Mouse (Mus musculus) liver, postnatal 0 days (tissue): ENCODE data around the gene Vps35l. TPM values are rescaled to one million over a fixed set of nuclear protein-coding genes. Genes with fewer than 3 reads are reported as not detected.

ENCODE experiments used
- ATAC-seq: fragments of 200-750 bp; cut with Nextera tagmentation; 2 replicates; pipeline ENCODE4 v1.8.0; 2017; ENCODE audit warnings: mild to moderate bottlenecking, moderate library complexity
- DNase-seq: peaks from one replicate; pipeline ENCODE4 v3.0.0-alpha.2; 2016
- H3K27ac ChIP-seq: fragments of 300-500 bp; sonication (generic); 2 replicates; pipeline ENCODE4 v1.5.1; 2014; ENCODE audit warnings: antibody characterized with exemption, moderate library complexity, mild to moderate bottlenecking, low read depth
- H3K27me3 ChIP-seq: fragments of 300-500 bp; sonication (generic); 2 replicates; pipeline ENCODE4 v1.6.1; 2014; ENCODE audit warnings: low read length, control low read depth, mixed read lengths; ENCODE audit not compliant: insufficient read depth
- H3K36me3 ChIP-seq: fragments of 300-500 bp; sonication (generic); replicated peaks from 2 replicates; pipeline ENCODE4 v1.6.1; 2014; ENCODE audit warnings: mild to moderate bottlenecking, control low read depth, low read length, moderate library complexity, mixed read lengths; ENCODE audit not compliant: insufficient read depth
- H3K4me1 ChIP-seq: fragments of 300-500 bp; sonication (generic); 2 replicates; pipeline ENCODE4 v1.6.1; 2014; ENCODE audit warnings: antibody characterized with exemption, mild to moderate bottlenecking, control low read depth; ENCODE audit not compliant: insufficient read depth
- H3K4me2 ChIP-seq: fragments of 300-500 bp; sonication (generic); 2 replicates; pipeline ENCODE4 v1.6.1; 2014; ENCODE audit warnings: low read depth, mild to moderate bottlenecking, low read length, moderate library complexity, mixed read lengths
- H3K4me3 ChIP-seq: fragments of 300-500 bp; sonication (generic); 2 replicates; pipeline ENCODE4 v1.5.1; 2014; ENCODE audit warnings: low read depth, low read length
- H3K9ac ChIP-seq: fragments of 300-500 bp; sonication (generic); replicated peaks from 2 replicates; pipeline ENCODE4 v1.6.1; 2014; ENCODE audit warnings: mild to moderate bottlenecking, moderate library complexity
- H3K9me3 ChIP-seq: fragments of 300-500 bp; sonication (generic); 2 replicates; pipeline ENCODE4 v1.6.1; 2016; ENCODE audit warnings: mild to moderate bottlenecking, control low read depth, low read length, mixed read lengths
- CTCF ChIP-seq: sonication (generic); IDR thresholded peaks from 2 replicates; pipeline ENCODE4 v1.5.1; 2016; ENCODE audit warnings: antibody characterized with exemption, low read depth
- EP300 ChIP-seq: IDR thresholded peaks from 2 replicates; pipeline ENCODE4 v1.6.1; 2016; ENCODE audit warnings: antibody characterized with exemption, low read depth, mild to moderate bottlenecking
- whole genome bisulfite sequencing: fragments of 180-500 bp; shearing (Covaris S2); extraction: QIAGEN DNeasy Blood & Tissue Kit; methylation state at CpG from one replicate; pipeline ENCODE4 v1.1.7; 2014; ENCODE audit not compliant: insufficient replicate concordance; 5-methylcytosine and 5-hydroxymethylcytosine counted together
- polyA plus RNA-seq: library from polyadenylated mRNA; unstranded; fragments of >200 nt; fragmentation: Nextera tagmentation; extraction: Ambion mirVana; gene quantifications from 2 replicates; pipeline ENCODE4 v1.2.1, GENCODE M21; 2015

Vps35l gene
- polyA plus RNA-seq, 1 experiment from 2014 or later: 20.5 TPM

DNA sequence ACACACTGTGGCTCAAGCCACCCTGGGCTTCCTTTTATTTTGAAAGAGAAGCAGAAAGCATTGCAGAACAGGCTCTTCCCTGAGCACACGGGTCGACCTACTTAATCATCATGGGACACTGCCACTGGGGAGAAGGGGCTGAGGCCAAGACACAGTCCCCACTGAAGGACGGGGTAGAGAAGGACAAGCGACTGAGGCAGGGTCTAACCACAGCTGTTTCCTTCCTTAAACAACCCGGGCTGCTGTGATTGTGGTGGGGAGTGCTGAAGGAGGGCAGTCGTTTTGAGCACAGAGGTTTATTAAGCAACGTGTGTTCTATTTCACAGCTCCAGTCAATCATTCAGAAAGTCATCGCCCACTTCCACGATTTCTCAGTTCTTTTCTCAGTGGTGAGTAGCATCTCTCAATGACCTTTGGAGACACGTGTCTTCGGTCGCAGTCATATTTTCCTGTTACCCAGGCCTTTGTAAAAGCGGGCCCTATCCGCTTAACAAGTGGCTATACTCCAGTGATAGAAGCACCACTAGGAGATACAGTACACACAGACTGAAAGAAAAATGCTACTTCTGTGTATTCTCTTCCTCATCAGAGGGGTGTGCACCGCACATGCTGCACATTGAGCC lies 60.2 kb downstream of the Vps35l start:
- no peaks in the 10 kb centered on the region for H3K9me3 ChIP-seq
- WGBS: 61% methylated on average over 15 of the region's 15 CpGs
- H3K27ac ChIP-seq: 0 out of 2 replicates have a peak overlapping the region, but pooled peaks have one; percentile 16
- no peak overlapping the region for H3K4me3 ChIP-seq
- DNase-seq: no peak
- peaks cover 23% of the 10 kb centered on the region for H3K36me3 ChIP-seq
- H3K27me3 ChIP-seq: no peaks in the 10 kb centered on the region
- TF ChIP-seq EP300: no peak
- no peak for TF ChIP-seq CTCF
- H3K4me1 ChIP-seq: 0 out of 2 replicates have a peak, but pooled peaks cover 3% of the 10 kb centered on the region
- no peak overlapping the region for H3K9ac ChIP-seq
- H3K4me2 ChIP-seq: no peak overlapping the region
- no peak for ATAC-seq

DNA sequence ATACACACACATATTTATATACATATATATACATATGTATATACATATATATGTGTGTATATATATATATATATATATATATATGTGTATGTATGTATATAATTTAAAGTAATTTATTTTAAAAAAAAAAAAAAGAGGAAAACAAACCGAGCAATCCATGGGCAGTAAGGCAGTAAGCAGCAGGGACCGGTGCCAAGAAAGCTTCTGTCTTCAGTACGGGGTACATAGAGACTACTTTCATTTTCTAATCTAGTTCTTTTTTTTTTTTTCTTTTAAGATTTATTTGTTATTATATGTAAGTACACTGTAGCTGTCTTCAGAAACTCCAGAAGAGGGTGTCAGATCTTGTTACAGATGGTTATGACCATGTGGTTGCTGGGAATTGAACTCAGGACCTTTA lies 61.8 kb downstream of the Vps35l start:
- Histone ChIP-seq H3K4me2 (no peak overlapping the region), H3K9ac (no peak overlapping the region), H3K36me3 (peaks cover 16% of the 10 kb centered on the region), H3K27me3 (no peaks in the 10 kb centered on the region), H3K9me3 (no peaks in the 10 kb centered on the region), H3K4me3 (no peak overlapping the region), H3K4me1 (peaks cover 3% of the 10 kb centered on the region; the same call in 1 of the 2 replicates), H3K27ac (no peak overlapping the region)
- no peak for TF ChIP-seq EP300
- no peak for TF ChIP-seq CTCF
- WGBS: 85% methylated on average over 3 of the region's 3 CpGs
- ATAC-seq (no peak), DNase-seq (no peak)

DNA sequence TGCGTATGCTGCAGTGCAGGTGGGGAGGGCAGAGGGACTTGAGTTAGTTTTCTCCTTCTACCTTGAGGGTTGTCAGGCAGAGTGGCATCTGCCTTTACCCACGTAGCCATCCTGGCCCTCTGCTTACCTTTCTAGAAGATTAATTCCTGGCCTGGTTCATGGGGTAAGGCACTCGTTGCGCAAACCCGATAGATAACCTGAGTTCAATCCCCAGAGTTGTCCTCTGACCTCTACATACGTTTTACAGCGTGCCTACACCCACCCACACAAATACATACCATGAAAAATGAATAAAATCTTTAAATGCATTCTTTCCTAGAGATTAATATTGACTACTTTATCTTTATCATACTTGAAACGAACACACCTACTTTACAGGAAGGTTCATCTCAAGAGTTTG lies 63.4 kb downstream of the Vps35l start:
- ATAC-seq (no peak), DNase-seq (no peak)
- H3K9me3 ChIP-seq: no peaks in the 10 kb centered on the region
- no peaks in the 10 kb centered on the region for H3K27me3 ChIP-seq
- H3K4me2 ChIP-seq: no peak overlapping the region
- no peak overlapping the region for H3K27ac ChIP-seq
- H3K4me3 ChIP-seq: no peak overlapping the region
- H3K36me3 ChIP-seq: peaks cover 15% of the 10 kb centered on the region
- peaks cover 3% of the 10 kb centered on the region; the same call in 1 of the 2 replicates for H3K4me1 ChIP-seq
- WGBS: 81% methylated on average over 8 of the region's 8 CpGs
- H3K9ac ChIP-seq: no peak overlapping the region
- TF ChIP-seq EP300 (no peak), CTCF (no peak)

DNA sequence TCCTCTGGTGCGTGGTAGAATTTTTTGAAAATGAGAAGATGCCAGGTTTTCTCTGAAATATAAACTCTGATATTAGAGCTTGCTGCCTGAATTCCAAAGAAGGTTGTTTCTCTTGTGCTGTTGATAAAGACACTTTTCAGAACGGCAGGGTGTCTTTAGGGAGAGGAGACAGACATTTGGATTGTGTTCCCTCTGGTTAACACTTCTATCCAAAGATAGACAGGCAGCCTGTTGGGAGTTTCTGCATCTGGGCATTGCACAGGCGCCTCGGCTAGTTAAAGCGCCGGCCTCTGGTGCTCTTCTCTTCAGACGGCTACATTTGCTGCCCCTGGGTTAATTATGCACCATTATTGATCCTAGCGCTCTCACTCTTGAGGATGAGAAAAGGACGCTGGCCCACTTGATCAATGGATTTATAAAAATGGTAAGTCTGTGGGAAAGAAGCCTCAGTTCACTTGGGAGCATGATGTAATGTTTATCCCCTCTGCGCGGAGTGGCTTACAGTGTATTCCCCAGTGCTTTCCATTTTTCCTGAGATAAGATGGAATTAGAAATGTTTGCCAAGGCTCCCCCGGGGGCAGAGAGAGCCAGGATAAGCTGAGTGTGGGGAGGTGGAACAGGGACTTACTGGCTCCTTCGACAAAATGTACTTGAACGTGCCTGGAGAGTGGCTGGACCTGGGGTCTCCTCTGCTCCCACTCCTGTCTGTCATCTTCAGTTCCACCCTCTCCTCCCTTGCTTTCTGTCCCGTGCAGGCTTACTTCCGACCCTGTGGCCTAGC lies 66.8 kb downstream of the Vps35l start:
- no peak overlapping the region for H3K4me3 ChIP-seq
- H3K4me1 ChIP-seq: peaks cover 3% of the 10 kb centered on the region; the same call in 1 of the 2 replicates
- ATAC-seq (no peak), DNase-seq (no peak)
- no peak overlapping the region for H3K27ac ChIP-seq
- TF ChIP-seq EP300 (no peak), CTCF (no peak)
- H3K36me3 ChIP-seq: peaks cover 8% of the 10 kb centered on the region
- no peak overlapping the region for H3K4me2 ChIP-seq
- no peak overlapping the region for H3K9ac ChIP-seq
- H3K27me3 ChIP-seq: no peaks in the 10 kb centered on the region
- no peaks in the 10 kb centered on the region for H3K9me3 ChIP-seq
- 61% methylated on average over 16 of the region's 16 CpGs for WGBS

DNA sequence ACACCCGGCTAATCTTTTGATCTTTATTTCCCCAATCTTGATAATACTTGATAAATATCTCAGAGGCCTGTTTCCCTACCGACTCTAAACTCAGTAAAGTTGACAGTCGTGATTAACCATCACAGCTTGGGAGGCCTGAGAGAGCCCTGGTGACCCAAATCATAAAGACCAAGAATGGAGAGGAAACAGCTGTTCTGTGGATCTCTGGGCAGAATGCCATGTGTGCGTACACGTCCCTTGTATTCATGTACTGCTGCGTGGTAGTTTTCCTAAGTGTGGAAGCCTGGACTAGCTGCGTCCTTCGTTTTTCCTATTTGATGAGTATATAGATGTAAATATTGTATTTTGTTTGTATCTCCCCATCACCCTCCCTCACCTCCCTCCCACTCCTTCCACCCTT lies 67.9 kb downstream of the Vps35l start:
- no peak overlapping the region for H3K27ac ChIP-seq
- ATAC-seq (no peak), DNase-seq (no peak)
- no peak overlapping the region for H3K4me2 ChIP-seq
- no peaks in the 10 kb centered on the region for H3K9me3 ChIP-seq
- peaks cover 3% of the 10 kb centered on the region; the same call in 1 of the 2 replicates for H3K4me1 ChIP-seq
- no peak overlapping the region for H3K4me3 ChIP-seq
- no peak overlapping the region for H3K9ac ChIP-seq
- 70% methylated on average over 8 of the region's 8 CpGs for WGBS
- peaks cover 8% of the 10 kb centered on the region for H3K36me3 ChIP-seq
- no peaks in the 10 kb centered on the region for H3K27me3 ChIP-seq
- TF ChIP-seq EP300 (no peak), CTCF (no peak)

DNA sequence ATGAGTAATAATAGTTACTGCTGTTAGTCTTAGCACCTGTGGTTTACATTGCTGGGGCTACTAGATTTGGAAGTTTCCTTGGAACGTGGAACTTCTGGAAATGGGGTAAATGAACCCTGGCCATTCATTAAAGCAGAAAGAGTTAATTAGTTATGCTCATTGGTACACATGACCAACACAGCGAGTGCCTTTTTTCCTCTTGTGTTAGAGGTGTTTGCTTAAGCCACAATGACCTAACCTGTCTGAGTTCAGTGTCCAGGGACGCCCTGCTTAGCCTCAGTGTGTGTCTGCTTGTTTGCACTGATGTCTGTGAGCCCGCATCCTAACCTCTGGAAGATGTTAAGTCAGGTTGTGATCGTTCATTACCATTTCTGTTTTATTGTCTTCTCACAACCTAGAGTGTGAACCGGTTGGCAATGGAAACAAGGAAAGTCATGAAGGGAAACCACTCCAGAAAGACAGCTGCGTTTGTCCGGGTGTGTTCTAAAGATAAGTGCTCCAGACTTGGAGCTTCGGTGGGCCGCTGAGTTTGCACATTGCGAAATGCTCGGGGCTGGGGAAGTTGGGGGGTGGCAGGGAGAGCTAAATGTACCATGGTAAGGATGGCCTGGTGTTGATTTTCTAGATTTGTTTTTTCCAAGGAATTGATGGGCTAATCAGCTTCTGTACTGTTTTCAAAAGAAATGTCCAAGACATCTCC lies 71.5 kb downstream of the Vps35l start:
- TF ChIP-seq CTCF: no peak
- no peak for TF ChIP-seq EP300
- no peak overlapping the region for H3K9ac ChIP-seq
- peaks cover 6% of the 10 kb centered on the region; the same call in 1 of the 2 replicates for H3K4me1 ChIP-seq
- 29% methylated on average over 12 of the region's 12 CpGs for WGBS
- H3K9me3 ChIP-seq: no peaks in the 10 kb centered on the region
- no peak for DNase-seq
- no peak overlapping the region for H3K27ac ChIP-seq
- H3K4me3 ChIP-seq: no peak overlapping the region
- H3K27me3 ChIP-seq: no peaks in the 10 kb centered on the region
- H3K4me2 ChIP-seq: no peak overlapping the region
- ATAC-seq: peak; percentile 69
- H3K36me3 ChIP-seq: peaks cover 7% of the 10 kb centered on the region; the same call in 1 of the 2 replicates
